Mouse (Mus musculus): ENCODE results near the gene Sox5. TPM values are rescaled to one million over a fixed set of nuclear protein-coding genes. Genes with fewer than 3 reads are reported as not detected.
A peak's percentile ranks its signal among the peaks of the same experiment; 100 is the strongest.

Sox5 gene
- polyA plus RNA-seq, 1 experiment from 2014 or later: 22.9 TPM

DNA sequence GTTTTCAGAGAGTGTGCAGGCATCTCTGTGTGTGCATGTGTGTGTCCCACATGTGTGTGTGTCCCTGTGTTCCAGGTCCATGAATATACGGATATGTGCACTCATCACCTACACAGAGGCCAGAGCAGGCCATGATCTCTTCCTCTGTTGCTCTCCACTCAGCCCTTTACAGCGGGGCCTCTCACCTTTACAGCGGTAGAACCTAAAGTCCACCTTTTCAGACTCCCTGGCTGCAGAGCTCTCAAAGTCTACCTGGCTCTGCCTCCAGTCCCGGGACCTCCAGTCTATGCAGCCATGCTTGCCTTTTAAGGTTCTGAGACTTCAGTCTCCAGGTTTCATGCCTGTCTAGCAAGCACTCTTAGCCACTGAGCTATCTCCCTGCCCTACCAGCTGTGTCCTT lies 26.5 kb downstream of the Sox5 start:
- H3K4me2 ChIP-seq (ENCODE audit: low read depth, low read length): no peak overlapping the region
- WGBS: 83% methylated on average over 4 of the region's 4 CpGs
- ATAC-seq (ENCODE audit: low read depth): no peak
- H3K4me1 ChIP-seq (replicated peaks; ENCODE audit: control insufficient read depth, insufficient read depth, low read length): peaks cover 21% of the 10 kb centered on the region
- no peak overlapping the region for H3K4me3 ChIP-seq (ENCODE audit: low read length)
- no peaks in the 10 kb centered on the region for H3K36me3 ChIP-seq (ENCODE audit: control insufficient read depth, insufficient read depth, low read length)
- no peaks in the 10 kb centered on the region for H3K27me3 ChIP-seq (ENCODE audit: control insufficient read depth, insufficient read depth, low read depth, low read length)
- H3K9ac ChIP-seq (ENCODE audit: low read length): no peak overlapping the region
- H3K27ac ChIP-seq (ENCODE audit: low read length): 0 out of 2 replicates have a peak overlapping the region, but pooled peaks have one; percentile 13
- peaks cover 2% of the 10 kb centered on the region; the same call in 1 of the 2 replicates for H3K9me3 ChIP-seq (ENCODE audit: control insufficient read depth, low read length)

DNA sequence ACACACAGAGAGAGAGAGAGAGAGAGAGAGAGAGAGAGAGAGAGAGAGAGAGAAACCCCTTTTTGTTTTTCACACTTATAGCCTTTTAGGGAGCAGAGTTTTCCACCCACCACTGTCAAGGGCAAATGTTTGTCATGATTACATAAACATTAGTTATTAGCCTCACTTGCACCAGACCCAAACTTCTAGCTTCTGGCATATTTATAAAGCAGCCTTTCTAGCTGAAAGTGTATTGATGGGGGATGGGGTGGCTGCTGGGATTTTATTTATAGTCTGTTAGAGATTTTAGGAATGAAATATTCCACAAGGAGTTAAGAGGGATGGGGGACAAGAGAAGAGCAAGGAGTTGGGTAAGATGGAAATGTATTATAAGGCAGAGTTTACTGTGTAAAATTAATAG lies 27.4 kb downstream of the Sox5 start:
- Histone ChIP-seq H3K4me1 (replicated peaks; ENCODE audit: control insufficient read depth, insufficient read depth, low read length) (peaks cover 20% of the 10 kb centered on the region), H3K27ac (ENCODE audit: low read length) (peak overlapping the region; percentile 63), H3K9ac (ENCODE audit: low read length) (no peak overlapping the region), H3K9me3 (ENCODE audit: control insufficient read depth, low read length) (peaks cover 2% of the 10 kb centered on the region; the same call in 1 of the 2 replicates), H3K4me2 (ENCODE audit: low read depth, low read length) (no peak overlapping the region), H3K27me3 (ENCODE audit: control insufficient read depth, insufficient read depth, low read depth, low read length) (no peaks in the 10 kb centered on the region), H3K36me3 (ENCODE audit: control insufficient read depth, insufficient read depth, low read length) (no peaks in the 10 kb centered on the region), H3K4me3 (ENCODE audit: low read length) (no peak overlapping the region)
- peak; percentile 59 for ATAC-seq (ENCODE audit: low read depth)

DNA sequence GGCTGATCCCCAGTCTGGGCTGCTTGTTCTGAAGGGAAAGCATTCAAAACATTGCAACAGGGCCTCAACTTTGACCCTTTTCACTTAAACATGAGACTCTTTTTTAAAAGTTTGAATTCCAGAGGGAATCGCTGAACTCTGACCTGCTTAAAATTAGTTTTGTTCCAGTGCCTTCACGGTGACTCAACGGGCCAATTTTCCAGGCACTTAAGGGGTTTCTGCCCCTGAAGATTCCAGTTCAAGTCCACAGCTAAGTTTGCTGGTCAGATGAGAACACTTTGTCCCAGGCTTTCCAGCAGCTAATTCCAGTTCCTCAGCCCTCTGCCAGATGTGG lies 27.8 kb downstream of the Sox5 start:
- Histone ChIP-seq H3K27me3 (ENCODE audit: control insufficient read depth, insufficient read depth, low read depth, low read length) (no peaks in the 10 kb centered on the region), H3K27ac (ENCODE audit: low read length) (peak overlapping the region; percentile 63), H3K4me1 (replicated peaks; ENCODE audit: control insufficient read depth, insufficient read depth, low read length) (peaks cover 17% of the 10 kb centered on the region), H3K9ac (ENCODE audit: low read length) (no peak overlapping the region), H3K9me3 (ENCODE audit: control insufficient read depth, low read length) (peaks cover 2% of the 10 kb centered on the region; the same call in 1 of the 2 replicates), H3K4me3 (ENCODE audit: low read length) (no peak overlapping the region), H3K36me3 (ENCODE audit: control insufficient read depth, insufficient read depth, low read length) (no peaks in the 10 kb centered on the region), H3K4me2 (ENCODE audit: low read depth, low read length) (no peak overlapping the region)
- WGBS: 16% methylated on average over 3 of the region's 3 CpGs
- ATAC-seq (ENCODE audit: low read depth): peak; percentile 70

DNA sequence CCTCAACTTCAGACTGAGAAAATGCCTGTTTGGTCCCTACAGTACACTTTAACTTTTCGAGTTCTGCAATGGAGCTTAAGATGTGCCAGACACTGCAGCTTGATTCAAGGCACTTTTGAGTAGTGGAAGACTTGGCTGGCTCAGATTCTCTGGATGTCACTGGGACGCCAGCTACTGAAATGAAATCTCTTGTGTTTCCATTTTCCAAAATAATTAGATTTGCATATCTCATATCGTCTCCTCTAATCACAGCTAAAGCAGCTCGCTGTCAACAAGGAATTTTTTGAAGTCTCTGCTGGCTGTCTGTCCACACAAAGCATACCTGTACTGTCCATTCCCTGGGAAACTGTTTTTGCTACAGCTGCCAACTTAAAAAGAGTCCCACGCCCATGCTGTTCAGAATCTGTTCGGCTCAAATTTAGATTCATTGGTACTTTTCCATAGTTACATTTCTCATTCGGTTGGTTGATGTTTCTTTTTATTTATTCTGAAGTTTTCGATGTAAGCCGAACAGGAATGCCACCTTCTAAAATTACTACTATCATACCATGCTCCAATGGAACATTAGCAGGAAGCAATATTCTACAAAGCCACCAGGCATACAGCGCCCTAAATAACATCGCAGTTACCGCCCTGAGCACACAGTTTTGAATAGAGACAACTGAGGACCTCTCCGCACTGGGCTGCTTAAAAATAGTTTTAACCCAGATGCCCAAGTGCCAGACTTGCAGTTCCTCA lies 28.4 kb downstream of the Sox5 start:
- Histone ChIP-seq H3K4me1 (replicated peaks; ENCODE audit: control insufficient read depth, insufficient read depth, low read length) (peaks cover 17% of the 10 kb centered on the region), H3K4me3 (ENCODE audit: low read length) (no peak overlapping the region), H3K9me3 (ENCODE audit: control insufficient read depth, low read length) (peaks cover 2% of the 10 kb centered on the region; the same call in 1 of the 2 replicates), H3K36me3 (ENCODE audit: control insufficient read depth, insufficient read depth, low read length) (no peaks in the 10 kb centered on the region), H3K27me3 (ENCODE audit: control insufficient read depth, insufficient read depth, low read depth, low read length) (no peaks in the 10 kb centered on the region), H3K27ac (ENCODE audit: low read length) (peak overlapping the region; percentile 63), H3K9ac (ENCODE audit: low read length) (no peak overlapping the region), H3K4me2 (ENCODE audit: low read depth, low read length) (no peak overlapping the region)
- 73% methylated on average over 13 of the region's 13 CpGs for WGBS
- ATAC-seq (ENCODE audit: low read depth): peak; percentile 68

DNA sequence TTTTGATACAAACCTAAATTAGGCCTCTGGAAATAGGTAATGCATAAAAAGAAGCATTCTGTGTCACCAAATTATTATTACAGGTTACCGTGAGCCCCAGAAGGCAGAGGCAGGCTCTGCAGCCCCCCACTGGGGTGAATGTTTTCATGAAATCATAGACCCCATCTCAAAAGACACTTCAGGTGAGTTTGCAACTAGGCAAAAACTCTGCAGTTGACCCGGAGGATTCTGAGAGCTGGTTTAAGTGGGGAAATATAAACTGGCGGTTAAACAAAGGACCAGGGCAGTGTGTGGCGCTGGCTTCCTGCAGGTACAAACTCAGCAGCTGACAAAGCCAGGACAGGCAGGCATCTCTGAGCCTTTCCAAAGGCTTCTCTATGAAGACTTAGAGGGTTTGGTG lies 30.2 kb downstream of the Sox5 start:
- peaks cover 2% of the 10 kb centered on the region; the same call in 1 of the 2 replicates for H3K9me3 ChIP-seq (ENCODE audit: control insufficient read depth, low read length)
- no peak overlapping the region for H3K4me3 ChIP-seq (ENCODE audit: low read length)
- no peaks in the 10 kb centered on the region for H3K27me3 ChIP-seq (ENCODE audit: control insufficient read depth, insufficient read depth, low read depth, low read length)
- no peak overlapping the region for H3K4me2 ChIP-seq (ENCODE audit: low read depth, low read length)
- H3K27ac ChIP-seq (ENCODE audit: low read length): no peak overlapping the region
- no peak overlapping the region for H3K9ac ChIP-seq (ENCODE audit: low read length)
- H3K36me3 ChIP-seq (ENCODE audit: control insufficient read depth, insufficient read depth, low read length): no peaks in the 10 kb centered on the region
- ATAC-seq (ENCODE audit: low read depth): no peak
- H3K4me1 ChIP-seq (replicated peaks; ENCODE audit: control insufficient read depth, insufficient read depth, low read length): peaks cover 17% of the 10 kb centered on the region
- WGBS: 70% methylated on average over 4 of the region's 4 CpGs

DNA sequence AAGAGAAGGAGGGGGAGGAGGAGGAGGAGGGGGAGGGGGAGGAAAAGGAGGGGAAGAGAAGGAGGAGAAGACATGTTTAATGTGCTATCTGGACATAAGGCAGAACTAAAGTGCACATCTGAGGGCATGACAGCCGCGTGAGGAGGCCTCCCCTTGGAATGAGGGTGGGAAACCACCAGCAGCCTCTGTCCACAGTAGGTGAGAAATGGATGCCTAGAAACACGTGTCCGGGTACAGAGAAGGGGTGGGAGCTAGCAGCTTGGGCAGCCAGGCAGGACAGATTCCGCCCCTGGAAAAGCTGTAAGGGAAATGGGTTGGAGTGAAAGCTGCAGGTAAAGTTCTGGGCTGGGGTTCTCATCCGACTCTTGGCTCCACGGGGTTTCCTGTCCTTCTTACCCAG lies 31.6 kb downstream of the Sox5 start:
- H3K27me3 ChIP-seq (ENCODE audit: control insufficient read depth, insufficient read depth, low read depth, low read length): no peaks in the 10 kb centered on the region
- 44% methylated on average over 7 of the region's 7 CpGs for WGBS
- no peak overlapping the region for H3K4me3 ChIP-seq (ENCODE audit: low read length)
- H3K4me1 ChIP-seq (replicated peaks; ENCODE audit: control insufficient read depth, insufficient read depth, low read length): peaks cover 13% of the 10 kb centered on the region
- H3K27ac ChIP-seq (ENCODE audit: low read length): no peak overlapping the region
- ATAC-seq (ENCODE audit: low read depth): no peak
- peaks cover 2% of the 10 kb centered on the region; the same call in 1 of the 2 replicates for H3K9me3 ChIP-seq (ENCODE audit: control insufficient read depth, low read length)
- no peak overlapping the region for H3K9ac ChIP-seq (ENCODE audit: low read length)
- no peak overlapping the region for H3K4me2 ChIP-seq (ENCODE audit: low read depth, low read length)
- no peaks in the 10 kb centered on the region for H3K36me3 ChIP-seq (ENCODE audit: control insufficient read depth, insufficient read depth, low read length)

DNA sequence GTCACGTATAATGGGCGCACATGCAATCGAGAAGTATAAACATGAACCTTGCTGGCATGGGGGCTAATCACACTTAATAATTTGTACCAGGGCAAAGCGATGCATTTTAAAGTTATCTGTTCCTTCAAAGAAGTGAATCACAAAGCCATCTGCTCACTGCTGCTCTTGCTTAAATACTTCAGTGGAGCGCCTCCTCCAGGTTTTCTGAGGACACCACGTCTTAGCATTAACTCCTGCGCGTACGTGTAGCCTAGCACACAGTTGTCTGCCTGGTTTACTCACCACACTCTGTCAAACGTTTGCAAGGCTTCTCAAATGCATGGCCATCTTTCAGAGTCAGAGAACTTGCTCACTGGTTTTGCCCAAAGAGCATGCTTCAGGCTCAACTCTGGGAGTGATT lies 35.3 kb downstream of the Sox5 start:
- H3K4me1 ChIP-seq (replicated peaks; ENCODE audit: control insufficient read depth, insufficient read depth, low read length): no peaks in the 10 kb centered on the region; the same call in none of the 2 replicates
- no peaks in the 10 kb centered on the region for H3K9me3 ChIP-seq (ENCODE audit: control insufficient read depth, low read length)
- no peak overlapping the region for H3K4me2 ChIP-seq (ENCODE audit: low read depth, low read length)
- no peak overlapping the region for H3K27ac ChIP-seq (ENCODE audit: low read length)
- 88% methylated on average over 10 of the region's 10 CpGs for WGBS
- H3K27me3 ChIP-seq (ENCODE audit: control insufficient read depth, insufficient read depth, low read depth, low read length): no peaks in the 10 kb centered on the region
- H3K36me3 ChIP-seq (ENCODE audit: control insufficient read depth, insufficient read depth, low read length): no peaks in the 10 kb centered on the region
- ATAC-seq (ENCODE audit: low read depth): no peak
- no peak overlapping the region for H3K9ac ChIP-seq (ENCODE audit: low read length)
- no peak overlapping the region for H3K4me3 ChIP-seq (ENCODE audit: low read length)

DNA sequence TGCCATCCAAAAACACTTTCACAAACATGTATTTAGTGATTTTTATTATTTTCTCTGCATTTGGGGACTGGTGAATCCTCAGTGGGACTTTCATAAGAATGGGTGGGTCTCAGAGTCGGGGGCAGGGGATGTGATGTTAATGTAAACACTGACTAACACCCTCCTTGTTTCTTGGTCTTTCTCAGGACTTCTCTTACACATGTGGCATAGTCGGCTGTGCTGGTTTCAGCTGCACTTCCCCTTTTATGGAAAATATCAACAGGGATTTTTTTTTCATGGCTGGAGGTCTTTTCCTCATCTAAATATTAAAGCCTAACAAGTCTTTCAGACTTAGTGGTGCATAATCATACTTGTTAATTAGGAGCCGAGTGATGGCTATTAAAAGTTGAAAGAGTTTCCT lies 39.2 kb downstream of the Sox5 start:
- WGBS: 22% methylated on average over 3 of the region's 3 CpGs
- Histone ChIP-seq H3K9ac (ENCODE audit: low read length) (no peak overlapping the region), H3K9me3 (ENCODE audit: control insufficient read depth, low read length) (peaks cover 3% of the 10 kb centered on the region; the same call in 1 of the 2 replicates), H3K36me3 (ENCODE audit: control insufficient read depth, insufficient read depth, low read length) (no peaks in the 10 kb centered on the region), H3K27me3 (ENCODE audit: control insufficient read depth, insufficient read depth, low read depth, low read length) (no peaks in the 10 kb centered on the region), H3K4me3 (ENCODE audit: low read length) (no peak overlapping the region), H3K27ac (ENCODE audit: low read length) (no peak overlapping the region), H3K4me1 (replicated peaks; ENCODE audit: control insufficient read depth, insufficient read depth, low read length) (no peaks in the 10 kb centered on the region; the same call in 1 of the 2 replicates), H3K4me2 (ENCODE audit: low read depth, low read length) (no peak overlapping the region)
- no peak for ATAC-seq (ENCODE audit: low read depth)

DNA sequence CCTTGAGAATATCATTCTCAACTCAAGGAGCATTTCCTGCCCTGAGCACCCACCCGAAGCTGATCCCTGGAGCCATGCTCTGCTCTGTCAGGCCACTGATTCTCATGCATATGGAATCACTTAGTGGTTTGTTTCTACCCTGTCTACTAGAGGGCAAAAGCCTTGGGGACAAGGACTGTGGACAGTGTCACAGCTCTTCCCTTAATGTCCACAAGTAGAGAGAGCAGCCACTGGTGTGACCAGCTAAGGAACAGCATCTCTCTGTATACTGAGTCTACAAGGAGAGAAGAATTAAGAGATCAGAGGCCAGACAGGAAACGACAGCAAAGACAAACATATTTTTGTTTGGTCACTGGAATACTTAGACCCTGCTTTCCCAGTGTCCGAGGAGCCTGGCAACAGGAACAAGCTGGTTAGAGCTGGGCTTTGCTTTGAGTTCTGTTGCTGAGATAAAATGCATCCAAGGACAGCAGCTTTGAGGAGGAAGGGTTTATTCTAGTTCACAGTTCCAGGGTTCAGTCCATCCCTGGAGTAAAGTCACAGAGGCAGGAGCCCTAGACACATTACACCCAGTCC lies 40.6 kb downstream of the Sox5 start:
- peak; percentile 73 for ATAC-seq (ENCODE audit: low read depth)
- 27% methylated on average over 3 of the region's 3 CpGs for WGBS

More for the DNA sequence above, 40.6 kb downstream of the Sox5 start:
- Histone ChIP-seq H3K9ac (ENCODE audit: low read length) (no peak overlapping the region), H3K27me3 (ENCODE audit: control insufficient read depth, insufficient read depth, low read depth, low read length) (no peaks in the 10 kb centered on the region), H3K9me3 (ENCODE audit: control insufficient read depth, low read length) (peaks cover 3% of the 10 kb centered on the region; the same call in 1 of the 2 replicates), H3K4me2 (ENCODE audit: low read depth, low read length) (no peak overlapping the region), H3K36me3 (ENCODE audit: control insufficient read depth, insufficient read depth, low read length) (no peaks in the 10 kb centered on the region), H3K27ac (ENCODE audit: low read length) (no peak overlapping the region), H3K4me1 (replicated peaks; ENCODE audit: control insufficient read depth, insufficient read depth, low read length) (no peaks in the 10 kb centered on the region; the same call in 1 of the 2 replicates), H3K4me3 (ENCODE audit: low read length) (no peak overlapping the region)
